Mouse (Mus musculus): ENCODE results near the gene Atp8b4.

- TF ChIP-seq POLR2A (IDR thresholded peaks at IDR 0.05; ENCODE audit: insufficient read depth, low read depth, low read length) (no peak), CTCF (IDR thresholded peaks at IDR 0.05) (no peak), EP300 (IDR thresholded peaks at IDR 0.05; ENCODE audit: insufficient read depth, low read depth, low read length) (no peak)
Observed at GRCm38 (mm10) chr2:126474019-126474418, 26.5 kb downstream of the Atp8b4 start.
